Mouse (Mus musculus) midbrain, embryonic 14.5 days (tissue): ENCODE measurements around the gene Hist2h3c2. TPM values are rescaled to one million over a fixed set of nuclear protein-coding genes. Genes with fewer than 3 reads are reported as not detected.
"Not testable (repeated sequence)": the region's sequence is repeated elsewhere in the genome, so short reads cannot be mapped to it uniquely, and the experiment has no call there.

Experiments used
- ATAC-seq: fragments of 200-750 bp; cut with Nextera tagmentation; 2 replicates; pipeline ENCODE4 v1.8.0; 2017; ENCODE audit warnings: moderate number of reproducible peaks, moderate library complexity; ENCODE audit not compliant: low FRiP score, low TSS enrichment
- DNase-seq: peaks from one replicate; pipeline ENCODE4 v3.0.0-alpha.2; 2015
- H3K27ac ChIP-seq: fragments of 300-500 bp; sonication (generic); replicated peaks from 2 replicates; pipeline ENCODE4 v1.5.1; 2014; ENCODE audit warnings: mild to moderate bottlenecking, low read depth, low read length, moderate library complexity
- H3K27me3 ChIP-seq: fragments of 300-500 bp; sonication (generic); 2 replicates; pipeline ENCODE4 v1.6.1; 2014; ENCODE audit warnings: low read length, control low read depth, mixed read lengths; ENCODE audit not compliant: control insufficient read depth, insufficient read depth
- H3K36me3 ChIP-seq: fragments of 300-500 bp; sonication (generic); 2 replicates; pipeline ENCODE4 v1.6.1; 2014; ENCODE audit warnings: low read length, control low read depth; ENCODE audit not compliant: control insufficient read depth, insufficient read depth
- H3K4me1 ChIP-seq: fragments of 300-500 bp; sonication (generic); 2 replicates; pipeline ENCODE4 v1.6.1; 2014; ENCODE audit warnings: mild to moderate bottlenecking, antibody characterized with exemption, low read length, control low read depth; ENCODE audit not compliant: control insufficient read depth, insufficient read depth
- H3K4me2 ChIP-seq: fragments of 300-500 bp; sonication (generic); 2 replicates; pipeline ENCODE4 v1.6.1; 2014; ENCODE audit warnings: mild to moderate bottlenecking, low read length, moderate library complexity
- H3K4me3 ChIP-seq: fragments of 300-500 bp; sonication (generic); replicated peaks from 2 replicates; pipeline ENCODE4 v1.5.1; 2014; ENCODE audit warnings: low read depth, low read length
- H3K9ac ChIP-seq: fragments of 300-500 bp; sonication (generic); replicated peaks from 2 replicates; pipeline ENCODE4 v1.6.1; 2014; ENCODE audit warnings: mild to moderate bottlenecking, low read length, moderate library complexity
- H3K9me3 ChIP-seq: fragments of 300-500 bp; sonication (generic); 2 replicates; pipeline ENCODE4 v1.6.1; 2016; ENCODE audit warnings: low read length, control low read depth, mixed read lengths; ENCODE audit not compliant: control insufficient read depth
- WGBS: fragments of 180-500 bp; shearing (Covaris S2); extraction: QIAGEN DNeasy Blood & Tissue Kit; methylation state at CpG from one replicate; pipeline ENCODE4 v1.1.7; 2014; 5-methylcytosine and 5-hydroxymethylcytosine counted together
- polyA plus RNA-seq: library from polyadenylated mRNA; unstranded; fragments of >200 nt; fragmentation: Nextera tagmentation; extraction: Ambion mirVana; gene quantifications from 2 replicates; pipeline ENCODE4 v1.2.1, GENCODE M21; 2014

Gene Hist2h3c2
- polyA plus RNA-seq, 1 experiment from 2014 or later: 3.4 TPM

GRCm38 (mm10) chr3:96220765-96221639, 17.9 kb downstream of the Hist2h3c2 start, which contains the start of the genes Hist2h2ac and Hist2h2be:
TSS of gene Hist2h2ac (minus strand) at chr3:96220880.
TSS of gene Hist2h2be (plus strand) at chr3:96221119.
- H3K9me3 ChIP-seq: no peaks in the 10 kb centered on the region
- DNase-seq (peak; percentile 82), ATAC-seq (peak; percentile 75)
- peak within 1 kb of the TSS; percentile 94 for H3K27ac ChIP-seq
- H3K27me3 ChIP-seq: no peaks in the 10 kb centered on the region
- peak within 1 kb of the TSS; percentile 53 for H3K4me3 ChIP-seq
- H3K4me2 ChIP-seq: peak within 1 kb of the TSS; percentile 60
- peaks cover 22% of the 10 kb centered on the region for H3K4me1 ChIP-seq
- H3K9ac ChIP-seq: peak within 1 kb of the TSS; percentile 61
- no peaks in the 10 kb centered on the region for H3K36me3 ChIP-seq
- under 1% methylated on average over 43 of the region's 43 CpGs for WGBS

- H3K4me3 ChIP-seq: peak overlapping the region; percentile 53
- ATAC-seq: peak; percentile 16; the same call in 1 of the 2 replicates
- peak overlapping the region; percentile 61 for H3K9ac ChIP-seq
- H3K9me3 ChIP-seq, H3K27me3 ChIP-seq, H3K36me3 ChIP-seq: not testable (repeated sequence)
- H3K4me1 ChIP-seq: peaks cover 20% of the 10 kb centered on the region
- 0% methylated on average over 26 of the region's 47 CpGs for WGBS
- H3K27ac ChIP-seq: peak overlapping the region; percentile 94
- H3K4me2 ChIP-seq: peak overlapping the region; percentile 60
- peak; percentile 45 for DNase-seq
Measured at GRCm38 (mm10) chr3:96220131-96220764, 18.7 kb downstream of the Hist2h3c2 start.

- no peaks in the 10 kb centered on the region for H3K36me3 ChIP-seq
- WGBS: under 1% methylated on average over 37 of the region's 37 CpGs
- H3K9ac ChIP-seq: peak within 1 kb of the TSS; percentile 61
- peaks cover 19% of the 10 kb centered on the region for H3K4me1 ChIP-seq
- DNase-seq: peak; percentile 90
- H3K27ac ChIP-seq: peak within 1 kb of the TSS; percentile 94
- no peaks in the 10 kb centered on the region for H3K27me3 ChIP-seq
- H3K9me3 ChIP-seq: no peaks in the 10 kb centered on the region
- H3K4me2 ChIP-seq: peak within 1 kb of the TSS; percentile 60
- ATAC-seq: peak; percentile 93
- peak within 1 kb of the TSS; percentile 53 for H3K4me3 ChIP-seq
Measured at GRCm38 (mm10) chr3:96219661-96220130, 19.2 kb downstream of the Hist2h3c2 start, which contains the start of the genes Bola1 and Hist2h2ab. TSS of gene Bola1 (minus strand) at chr3:96219709. TSS of gene Hist2h2ab (plus strand) at chr3:96219865.

GRCm38 (mm10) chr3:96219191-96219641, 19.7 kb downstream of the Hist2h3c2 start:
- H3K4me3 ChIP-seq: peak overlapping the region; percentile 53
- H3K36me3 ChIP-seq: no peaks in the 10 kb centered on the region
- peaks cover 18% of the 10 kb centered on the region for H3K4me1 ChIP-seq
- WGBS: under 1% methylated on average over 12 of the region's 12 CpGs
- peak overlapping the region; percentile 94 for H3K27ac ChIP-seq
- DNase-seq (no peak), ATAC-seq (peak; percentile 22; the same call in 1 of the 2 replicates)
- H3K4me2 ChIP-seq: peak overlapping the region; percentile 60
- H3K27me3 ChIP-seq: no peaks in the 10 kb centered on the region
- H3K9ac ChIP-seq: peak overlapping the region; percentile 57
- no peaks in the 10 kb centered on the region for H3K9me3 ChIP-seq

- no peak overlapping the region for H3K4me2 ChIP-seq
- ATAC-seq (no peak), DNase-seq (peak; percentile 15)
- 18% methylated on average over 15 of the region's 15 CpGs for WGBS
- no peak overlapping the region for H3K4me3 ChIP-seq
- no peak overlapping the region for H3K27ac ChIP-seq
- H3K9ac ChIP-seq: no peak overlapping the region
- no peaks in the 10 kb centered on the region for H3K4me1 ChIP-seq
- H3K9me3 ChIP-seq: no peaks in the 10 kb centered on the region
- no peaks in the 10 kb centered on the region for H3K36me3 ChIP-seq
- no peaks in the 10 kb centered on the region for H3K27me3 ChIP-seq
Measured at GRCm38 (mm10) chr3:96209242-96209641, 29.7 kb downstream of the Hist2h3c2 start.

GRCm38 (mm10) chr3:96207819-96208218, 31.1 kb downstream of the Hist2h3c2 start:
- H3K27me3 ChIP-seq: no peaks in the 10 kb centered on the region
- no peak overlapping the region for H3K27ac ChIP-seq
- H3K9me3 ChIP-seq: no peaks in the 10 kb centered on the region
- 86% methylated on average over 3 of the region's 3 CpGs for WGBS
- no peak overlapping the region for H3K9ac ChIP-seq
- no peak overlapping the region for H3K4me2 ChIP-seq
- peak; percentile 11 for DNase-seq
- no peak for ATAC-seq
- no peaks in the 10 kb centered on the region for H3K4me1 ChIP-seq
- no peaks in the 10 kb centered on the region for H3K36me3 ChIP-seq
- H3K4me3 ChIP-seq: no peak overlapping the region

GRCm38 (mm10) chr3:96199731-96200130, 39.2 kb downstream of the Hist2h3c2 start:
- H3K4me1 ChIP-seq: peaks cover 15% of the 10 kb centered on the region
- no peak for ATAC-seq

GRCm38 (mm10) chr3:96198601-96199251, 40.2 kb downstream of the Hist2h3c2 start:
- DNase-seq, H3K27ac ChIP-seq, H3K4me3 ChIP-seq, H3K27me3 ChIP-seq, ATAC-seq, H3K9me3 ChIP-seq, H3K9ac ChIP-seq: not testable (repeated sequence)
- Histone ChIP-seq H3K36me3 (peaks cover 15% of the 10 kb centered on the region), H3K4me1 (peaks cover 15% of the 10 kb centered on the region), H3K4me2 (peak overlapping the region; percentile 98)
- WGBS: 27% methylated on average over 7 of the region's 8 CpGs

More at GRCm38 (mm10) chr3:96199731-96200130, 39.2 kb downstream of the Hist2h3c2 start:
- Histone ChIP-seq H3K27ac (no peak overlapping the region), H3K9ac (no peak overlapping the region), H3K36me3 (peaks cover 5% of the 10 kb centered on the region; the same call in 1 of the 2 replicates), H3K4me3 (no peak overlapping the region), H3K27me3 (no peaks in the 10 kb centered on the region), H3K4me2 (no peak overlapping the region), H3K9me3 (no peaks in the 10 kb centered on the region)
- no peak for DNase-seq
- 86% methylated on average over 2 of the region's 2 CpGs for WGBS
